Mouse (Mus musculus) CD4-positive helper T cell, adult 2 months (primary cell): ENCODE measurements around the gene Skil.

Experiments used
- DNase-seq: peaks from one replicate; pipeline ENCODE4 v3.0.0-alpha.2; 2012; ENCODE audit warnings: low read depth, missing footprints, low spot score

Skil gene

GRCm38 (mm10) chr3:31094531-31095178 is at the start of gene Skil:
Gene Skil, plus strand, starts transcription at chr3:31095058.
- DNase-seq: peak; percentile 97

GRCm38 (mm10) chr3:31047263-31047662 is 47.6 kb upstream of the Skil start:
- DNase-seq: peak; percentile 31

GRCm38 (mm10) chr3:31049087-31049486 is 45.8 kb upstream of the Skil start:
- no peak for DNase-seq

- DNase-seq: no peak
Observed at GRCm38 (mm10) chr3:31050375-31050774, 44.5 kb upstream of the Skil start.

- no peak for DNase-seq
Observed at GRCm38 (mm10) chr3:31051730-31052129, 43.1 kb upstream of the Skil start.

- DNase-seq: no peak
Observed at GRCm38 (mm10) chr3:31053191-31053590, 41.7 kb upstream of the Skil start.

- DNase-seq: no peak
Observed at GRCm38 (mm10) chr3:31054888-31055287, 40.0 kb upstream of the Skil start.

- peak; percentile 62 for DNase-seq
Observed at GRCm38 (mm10) chr3:31056047-31056650, 38.7 kb upstream of the Skil start.

- DNase-seq: peak; percentile 81
Observed at GRCm38 (mm10) chr3:31056651-31057627, 37.9 kb upstream of the Skil start.

- no peak for DNase-seq
Observed at GRCm38 (mm10) chr3:31060745-31061102, 34.1 kb upstream of the Skil start.

- peak; percentile 85 for DNase-seq
Observed at GRCm38 (mm10) chr3:31061103-31061785, 33.6 kb upstream of the Skil start.

GRCm38 (mm10) chr3:31061786-31062120 is 33.1 kb upstream of the Skil start:
- peak; percentile 48 for DNase-seq

- no peak for DNase-seq
Observed at GRCm38 (mm10) chr3:31062325-31062724, 32.5 kb upstream of the Skil start.

- no peak for DNase-seq
Observed at GRCm38 (mm10) chr3:31068482-31068881, 26.4 kb upstream of the Skil start.

GRCm38 (mm10) chr3:31071804-31072203 is 23.1 kb upstream of the Skil start:
- no peak for DNase-seq

GRCm38 (mm10) chr3:31075808-31076207 is 19.1 kb upstream of the Skil start:
- no peak for DNase-seq

GRCm38 (mm10) chr3:31077068-31077703 is 17.7 kb upstream of the Skil start:
- no peak for DNase-seq

- no peak for DNase-seq
Observed at GRCm38 (mm10) chr3:31079450-31079849, 15.4 kb upstream of the Skil start.

GRCm38 (mm10) chr3:31080791-31081502 is 13.9 kb upstream of the Skil start:
- no peak for DNase-seq

- no peak for DNase-seq
Observed at GRCm38 (mm10) chr3:31082838-31083506, 11.9 kb upstream of the Skil start.
